Mouse (Mus musculus): ENCODE data around the gene Slc38a8.

Gene Slc38a8

GRCm38 (mm10) chr8:119446211-119446989, 55.1 kb downstream of the Slc38a8 start, which contains the start of gene Necab2:
Gene Necab2 (plus strand): TSS chr8:119446719.
- in situ Hi-C loops (cut with MboI; ENCODE audit: low pct_unique_long_range_greater_than_20kb in 1 of 2, low sequenced_read_pairs in 2 of 2, unreplicated experiment in 1 of 2): loop anchor here in 1 of 2 experiments (10.0 kb wide), 1 partner anchor 158 kb away; the partner anchor contains the start of gene Taf1c

GRCm38 (mm10) chr8:119442970-119443369, 58.5 kb downstream of the Slc38a8 start:
- in situ Hi-C loops (cut with MboI; ENCODE audit: low pct_unique_long_range_greater_than_20kb in 1 of 2, low sequenced_read_pairs in 2 of 2, unreplicated experiment in 1 of 2): loop anchor here in 1 of 2 experiments (10.0 kb wide), 1 partner anchor 162 kb away; the partner anchor contains the start of gene Taf1c

GRCm38 (mm10) chr8:119442013-119442412, 59.5 kb downstream of the Slc38a8 start:
- in situ Hi-C loops (cut with MboI; ENCODE audit: low pct_unique_long_range_greater_than_20kb in 1 of 2, low sequenced_read_pairs in 2 of 2, unreplicated experiment in 1 of 2): loop anchor here in 1 of 2 experiments (10.0 kb wide), 1 partner anchor 163 kb away; the partner anchor contains the start of gene Taf1c

GRCm38 (mm10) chr8:119440952-119441270, 60.6 kb downstream of the Slc38a8 start:
- in situ Hi-C loops (cut with MboI; ENCODE audit: low pct_unique_long_range_greater_than_20kb in 1 of 2, low sequenced_read_pairs in 2 of 2, unreplicated experiment in 1 of 2): loop anchor here in 1 of 2 experiments (10.0 kb wide), 1 partner anchor 164 kb away; the partner anchor contains the start of gene Taf1c

GRCm38 (mm10) chr8:119440250-119440951, 61.1 kb downstream of the Slc38a8 start:
- in situ Hi-C loops (cut with MboI; ENCODE audit: low pct_unique_long_range_greater_than_20kb in 1 of 2, low sequenced_read_pairs in 2 of 2, unreplicated experiment in 1 of 2): loop anchor here in 1 of 2 experiments (10.0 kb wide), 1 partner anchor 164 kb away; the partner anchor contains the start of gene Taf1c

GRCm38 (mm10) chr8:119439893-119440249, 61.6 kb downstream of the Slc38a8 start:
- in situ Hi-C loops (cut with MboI; ENCODE audit: low pct_unique_long_range_greater_than_20kb in 1 of 2, low sequenced_read_pairs in 2 of 2, unreplicated experiment in 1 of 2): loop anchor here in 1 of 2 experiments (10.0 kb wide), 1 partner anchor 165 kb away; the partner anchor contains the start of gene Taf1c

- in situ Hi-C loops (cut with MboI; ENCODE audit: low pct_unique_long_range_greater_than_20kb in 1 of 2, low sequenced_read_pairs in 2 of 2, unreplicated experiment in 1 of 2): no loop called here
Observed at GRCm38 (mm10) chr8:119439424-119439823, 62.1 kb downstream of the Slc38a8 start.

- in situ Hi-C loops (cut with MboI; ENCODE audit: low pct_unique_long_range_greater_than_20kb in 1 of 2, low sequenced_read_pairs in 2 of 2, unreplicated experiment in 1 of 2): no loop called here
Observed at GRCm38 (mm10) chr8:119438876-119439275, 62.6 kb downstream of the Slc38a8 start.

GRCm38 (mm10) chr8:119437506-119437905, 64.0 kb downstream of the Slc38a8 start:
- in situ Hi-C loops (cut with MboI; ENCODE audit: low pct_unique_long_range_greater_than_20kb in 1 of 2, low sequenced_read_pairs in 2 of 2, unreplicated experiment in 1 of 2): no loop called here

GRCm38 (mm10) chr8:119436933-119437332, 64.6 kb downstream of the Slc38a8 start:
- in situ Hi-C loops (cut with MboI; ENCODE audit: low pct_unique_long_range_greater_than_20kb in 1 of 2, low sequenced_read_pairs in 2 of 2, unreplicated experiment in 1 of 2): no loop called here

GRCm38 (mm10) chr8:119436331-119436730, 65.2 kb downstream of the Slc38a8 start:
- in situ Hi-C loops (cut with MboI; ENCODE audit: low pct_unique_long_range_greater_than_20kb in 1 of 2, low sequenced_read_pairs in 2 of 2, unreplicated experiment in 1 of 2): no loop called here

- in situ Hi-C loops (cut with MboI; ENCODE audit: low pct_unique_long_range_greater_than_20kb in 1 of 2, low sequenced_read_pairs in 2 of 2, unreplicated experiment in 1 of 2): no loop called here
Observed at GRCm38 (mm10) chr8:119435527-119435926, 66.0 kb downstream of the Slc38a8 start.

GRCm38 (mm10) chr8:119434569-119434968, 66.9 kb downstream of the Slc38a8 start:
- in situ Hi-C loops (cut with MboI; ENCODE audit: low pct_unique_long_range_greater_than_20kb in 1 of 2, low sequenced_read_pairs in 2 of 2, unreplicated experiment in 1 of 2): no loop called here

- in situ Hi-C loops (cut with MboI; ENCODE audit: low pct_unique_long_range_greater_than_20kb in 1 of 2, low sequenced_read_pairs in 2 of 2, unreplicated experiment in 1 of 2): no loop called here
Observed at GRCm38 (mm10) chr8:119433582-119434174, 67.8 kb downstream of the Slc38a8 start, which contains the start of gene Osgin1. Gene Osgin1 (plus strand): TSS chr8:119434124.

- in situ Hi-C loops (cut with MboI; ENCODE audit: low pct_unique_long_range_greater_than_20kb in 1 of 2, low sequenced_read_pairs in 2 of 2, unreplicated experiment in 1 of 2): no loop called here
Observed at GRCm38 (mm10) chr8:119432372-119432771, 69.1 kb downstream of the Slc38a8 start.

GRCm38 (mm10) chr8:119430690-119431089, 70.8 kb downstream of the Slc38a8 start:
- in situ Hi-C loops (cut with MboI; ENCODE audit: low pct_unique_long_range_greater_than_20kb in 1 of 2, low sequenced_read_pairs in 2 of 2, unreplicated experiment in 1 of 2): no loop called here

GRCm38 (mm10) chr8:119430250-119430649, 71.2 kb downstream of the Slc38a8 start:
- in situ Hi-C loops (cut with MboI; ENCODE audit: low pct_unique_long_range_greater_than_20kb in 1 of 2, low sequenced_read_pairs in 2 of 2, unreplicated experiment in 1 of 2): no loop called here
